Mouse (Mus musculus) layer of hippocampus, adult 9-10 months (tissue): ENCODE results near the gene Gm20388.

Experiments used
- DNase-seq: peaks from one replicate; pipeline ENCODE4 v3.0.0; 2022; ENCODE audit warnings: low spot score

Gene Gm20388

GRCm38 (mm10) chr8:120568164-120568798 is 657.6 kb downstream of the Gm20388 start:
- DNase-seq = no peak

GRCm38 (mm10) chr8:120569123-120569522 is 658.5 kb downstream of the Gm20388 start:
- DNase-seq = no peak

- DNase-seq = no peak
Observed at GRCm38 (mm10) chr8:120569939-120570715, 659.5 kb downstream of the Gm20388 start.

- DNase-seq = no peak
Observed at GRCm38 (mm10) chr8:120571561-120571960, 660.9 kb downstream of the Gm20388 start.

GRCm38 (mm10) chr8:120572534-120572933 is 661.9 kb downstream of the Gm20388 start:
- no peak for DNase-seq

GRCm38 (mm10) chr8:120573866-120574265 is 663.2 kb downstream of the Gm20388 start:
- DNase-seq = no peak

GRCm38 (mm10) chr8:120574941-120575340 is 664.3 kb downstream of the Gm20388 start:
- no peak for DNase-seq

GRCm38 (mm10) chr8:120575801-120576200 is 665.2 kb downstream of the Gm20388 start:
- no peak for DNase-seq

- DNase-seq = no peak
Observed at GRCm38 (mm10) chr8:120577821-120578220, 667.2 kb downstream of the Gm20388 start.

GRCm38 (mm10) chr8:120580336-120581000 is 669.8 kb downstream of the Gm20388 start:
- no peak for DNase-seq

GRCm38 (mm10) chr8:120581329-120581728 is 670.7 kb downstream of the Gm20388 start:
- no peak for DNase-seq

GRCm38 (mm10) chr8:120581811-120582210 is 671.2 kb downstream of the Gm20388 start:
- no peak for DNase-seq

GRCm38 (mm10) chr8:120585521-120585920 is 674.9 kb downstream of the Gm20388 start:
- DNase-seq = no peak

GRCm38 (mm10) chr8:120588908-120589771 is 678.5 kb downstream of the Gm20388 start, which contains the start of gene Gins2:
Gene Gins2, minus strand, starts transcription at chr8:120589304.
- DNase-seq = peak; percentile 98

GRCm38 (mm10) chr8:120589921-120590320 is 679.3 kb downstream of the Gm20388 start:
- DNase-seq = no peak

- no peak for DNase-seq
Observed at GRCm38 (mm10) chr8:120591587-120592292, 681.1 kb downstream of the Gm20388 start.

GRCm38 (mm10) chr8:120594571-120594970 is 683.9 kb downstream of the Gm20388 start:
- no peak for DNase-seq

GRCm38 (mm10) chr8:120595963-120596362 is 685.3 kb downstream of the Gm20388 start:
- DNase-seq = no peak

- peak; percentile 69 for DNase-seq
Observed at GRCm38 (mm10) chr8:120598579-120598978, 687.9 kb downstream of the Gm20388 start.

GRCm38 (mm10) chr8:120599504-120599903 is 688.9 kb downstream of the Gm20388 start:
- DNase-seq = peak; percentile 87

GRCm38 (mm10) chr8:120602672-120603071 is 692.0 kb downstream of the Gm20388 start:
- DNase-seq = no peak
